Mouse (Mus musculus): ENCODE measurements at regions not wholly inside any gene's neighbourhood (a gene's known extent, or its start where the extent isn't known, plus 50 kb on each side); places are given as distances from the start of the nearest gene placed in this dataset.

DNA sequence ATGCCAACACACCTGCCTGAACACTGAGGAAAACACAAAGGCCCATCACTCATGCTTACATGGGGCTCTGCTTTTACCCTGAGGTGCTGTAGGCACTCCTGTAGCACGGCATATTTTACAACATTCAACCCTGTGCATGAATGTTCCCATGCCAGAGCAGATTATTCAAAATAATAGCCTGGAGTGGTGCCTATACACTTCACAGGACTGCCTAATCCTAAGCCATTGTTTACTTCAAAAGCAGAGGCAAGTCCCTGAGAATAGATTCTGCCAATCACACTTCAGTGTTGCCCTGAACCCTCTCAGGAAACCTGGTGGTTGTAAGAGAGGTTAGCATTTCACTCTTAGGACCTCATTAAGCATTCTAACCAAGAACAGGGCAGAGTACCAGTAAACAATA lies 828.1 kb downstream of the Ttll7 start:
- TF ChIP-seq CTCF (IDR thresholded peaks at IDR 0.05; ENCODE audit: insufficient read depth, low read length) (no peak), POLR2A (IDR thresholded peaks at IDR 0.05; ENCODE audit: borderline replicate concordance, extremely low read depth, low read depth, low read length) (no peak)
